Mouse (Mus musculus) small intestine, adult 2 months (tissue): ENCODE measurements around the gene Olfr536.

Experiments
- CTCF ChIP-seq: fragments of 200-500 bp; IDR thresholded peaks from 2 replicates; pipeline ENCODE4 v1.5.1; 2012; ENCODE audit warnings: low read depth, mild to moderate bottlenecking, control low read depth, inconsistent platforms, low read length, moderate library complexity, mixed read lengths; ENCODE audit not compliant: insufficient replicate concordance, insufficient read length; ENCODE audit errors: extremely low read depth
- POLR2A ChIP-seq: fragments of 200-500 bp; IDR thresholded peaks from 2 replicates; pipeline ENCODE4 v1.6.1; 2012; ENCODE audit warnings: low read depth, mild to moderate bottlenecking, control low read depth, inconsistent platforms, low read length, moderate library complexity

DNA sequence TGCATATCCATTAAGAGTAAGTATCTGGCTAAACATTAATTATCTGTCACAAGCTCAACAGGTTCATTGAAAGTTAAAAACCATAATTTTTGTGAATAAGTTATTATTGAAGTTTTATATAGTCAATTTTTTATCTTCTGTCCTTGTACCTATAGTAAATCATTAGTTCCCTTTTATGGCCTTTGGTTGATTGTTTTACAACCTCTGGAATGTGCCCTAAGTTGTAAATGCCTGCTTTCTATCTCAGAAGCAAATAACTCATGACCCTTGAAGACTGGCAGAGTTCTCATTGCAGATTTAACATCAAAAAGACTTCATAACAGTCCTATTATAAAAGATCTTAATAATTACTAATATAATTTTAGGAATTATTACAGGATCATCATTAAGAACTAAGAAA lies 12.5 kb downstream of the Olfr536 start:
- TF ChIP-seq CTCF (no peak), POLR2A (no peak)
